ENCODE assay signal across 8 mouse cellular contexts in the genomic region with DNA sequence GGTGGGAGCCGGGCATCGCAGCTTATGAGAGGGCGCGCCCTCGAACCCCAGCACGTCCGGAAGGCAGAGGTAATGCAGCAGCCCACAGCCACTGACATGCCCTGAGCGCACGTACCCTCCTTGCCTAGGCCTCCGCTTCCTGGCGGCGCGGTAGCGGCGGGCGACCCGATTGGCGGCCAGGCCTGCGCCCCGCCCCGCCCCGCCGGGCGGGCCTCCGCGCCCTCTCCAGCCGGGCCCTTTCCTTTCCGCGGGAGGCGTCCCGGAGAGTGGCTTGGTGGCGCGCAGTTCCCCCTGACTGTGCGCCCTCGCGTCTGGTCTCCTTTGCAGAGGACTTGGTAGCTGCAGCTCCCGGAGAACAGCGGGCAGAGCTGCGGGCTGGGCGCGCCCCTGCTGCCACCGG.
DNase-seq lines count a peak whose midpoint lies in the region; ATAC-seq lines count a peak whose summit lies in the region.
"Not testable (repeated sequence)": the region's sequence is repeated elsewhere in the genome, so short reads cannot be mapped to it uniquely, and the experiment has no call there.

No protein-coding gene starts in this region.

- H3K27me3 ChIP-seq in heart, embryonic 12.5 days (replicated peaks); intestine, embryonic 15.5 days (replicated peaks); liver, embryonic 12.5 days (replicated peaks): not testable (repeated sequence)

- H3K4me2 ChIP-seq in heart, embryonic 12.5 days = peak overlapping the region; percentile 57
- H3K4me2 ChIP-seq in intestine, embryonic 15.5 days (replicated peaks) = peak overlapping the region; percentile 50
- peak overlapping the region; percentile 34 for H3K4me2 ChIP-seq in liver, embryonic 12.5 days

- H3K4me1 ChIP-seq in heart, embryonic 12.5 days (replicated peaks); intestine, embryonic 15.5 days (replicated peaks); liver, embryonic 12.5 days: not testable (repeated sequence)

- not testable (repeated sequence) for H3K27ac ChIP-seq in heart, embryonic 12.5 days (ENCODE audit: poor library complexity, severe bottlenecking); intestine, embryonic 15.5 days; liver, embryonic 12.5 days

- ATAC-seq in heart, embryonic 12.5 days (ENCODE audit: insufficient number of reproducible peaks, low FRiP score); intestine, embryonic 15.5 days; liver, embryonic 12.5 days: not testable (repeated sequence)

- peak overlapping the region; percentile 36 for H3K4me3 ChIP-seq in heart, embryonic 12.5 days
- peak overlapping the region; percentile 33 for H3K4me3 ChIP-seq in intestine, embryonic 15.5 days (replicated peaks)
- H3K4me3 ChIP-seq in liver, embryonic 12.5 days = not testable (repeated sequence)

- not testable (repeated sequence) for H3K36me3 ChIP-seq in heart, embryonic 12.5 days; intestine, embryonic 15.5 days; liver, embryonic 12.5 days

- peak; percentile 82 for DNase-seq in ZHBTc4 (ENCODE audit: low read depth, low spot score)
- DNase-seq in embryo, embryonic 9.5 days (ENCODE audit: extremely low spot score) = peak; percentile 0
- DNase-seq in kidney, postnatal 4 days = peak; percentile 1 to 2
- DNase-seq in neural tube, embryonic 10.5 days (ENCODE audit: extremely low spot score, low spot score) = peak; percentile 11
- peak; percentile 12 for DNase-seq in yolk sac, embryonic 10.5 days (ENCODE audit: low spot score)

- 3% methylated on average over 36 of the region's 42 CpGs for WGBS in heart, embryonic 12.5 days
- WGBS in intestine, embryonic 15.5 days = 8% methylated on average over 24 of the region's 42 CpGs
- 8% methylated on average over 26 of the region's 42 CpGs for WGBS in liver, embryonic 12.5 days (ENCODE audit: insufficient replicate concordance)

- not testable (repeated sequence) for H3K9ac ChIP-seq in heart, embryonic 12.5 days; intestine, embryonic 15.5 days; liver, embryonic 12.5 days

- not testable (repeated sequence) for H3K9me3 ChIP-seq in heart, embryonic 12.5 days (replicated peaks); intestine, embryonic 15.5 days; liver, embryonic 12.5 days (replicated peaks)

Comparison
In these comparisons a context has a peak if more than half of its experiments do, and no peak if none do; other contexts are left out.
1. DNase-seq: peak in every context shown above with its lines; median percentile 82 in ZHBTc4; 12 in yolk sac, embryonic 10.5 days; 11 in neural tube, embryonic 10.5 days; 2 in kidney, postnatal 4 days; 0 in embryo, embryonic 9.5 days.